Mouse (Mus musculus): ENCODE results near the gene Zfp143.

DNA sequence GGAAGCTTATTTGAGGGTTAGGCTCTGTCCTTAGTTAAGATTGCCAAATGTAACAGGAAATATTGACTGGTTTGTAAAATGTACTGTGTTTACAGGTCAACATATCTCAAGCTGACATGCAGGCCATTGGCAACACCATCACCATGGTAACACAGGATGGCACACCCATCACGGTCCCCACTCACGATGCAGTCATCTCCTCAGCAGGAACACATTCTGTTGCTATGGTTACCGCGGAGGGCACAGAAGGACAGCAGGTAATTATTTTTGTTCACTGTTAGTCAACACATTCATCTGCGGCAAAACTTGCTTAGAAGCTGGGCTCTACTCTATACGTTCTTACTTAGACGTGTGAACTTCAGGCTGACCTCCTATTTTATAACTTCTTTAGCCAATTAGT, 30.7 kb downstream of the Zfp143 start:
- TF ChIP-seq POLR2AphosphoS2 (IDR thresholded peaks at IDR 0.05; ENCODE audit: low read depth, low read length) (no peak), MEF2A (IDR thresholded peaks at IDR 0.05; ENCODE audit: borderline replicate concordance, low read depth, low read length) (no peak), MAFK (IDR thresholded peaks at IDR 0.05; ENCODE audit: insufficient replicate concordance, low read length) (no peak), E2F4 (IDR thresholded peaks at IDR 0.05; ENCODE audit: insufficient replicate concordance, low read depth, low read length) (no peak), CTCF (conservative IDR thresholded peaks at IDR 0.05 in 1 of 2, IDR thresholded peaks at IDR 0.05 in 1 of 2; ENCODE audit: low read depth in 2 of 2, low read length in 2 of 2) (no peak), EP300 (IDR thresholded peaks at IDR 0.05; ENCODE audit: low read length) (no peak), USF1 (IDR thresholded peaks at IDR 0.05; ENCODE audit: low read depth, low read length) (no peak), UBTF (IDR thresholded peaks at IDR 0.05; ENCODE audit: low read depth, low read length) (no peak), POLR2A (IDR thresholded peaks at IDR 0.05; ENCODE audit: low read depth, low read length) (no peak)

Data from CH12.LX (cell line).